Mouse (Mus musculus) E14TG2a.4 (cell line): ENCODE measurements around the gene Cxcl10.

Source experiments
- CTCF ChIP-seq: conservative IDR thresholded peaks from 2 replicates; pipeline ENCODE4 v1.5.1; 2014; ENCODE audit warnings: low read length
- NANOG ChIP-seq: IDR thresholded peaks from 2 replicates; pipeline ENCODE4 v1.6.1; 2014; ENCODE audit warnings: borderline replicate concordance, low read length, mixed read lengths
- POU5F1 ChIP-seq: IDR thresholded peaks from 2 replicates; pipeline ENCODE4 v1.6.1; 2014; ENCODE audit warnings: low read length, borderline replicate concordance

GRCm38 (mm10) chr5:92396476-92396875 is 47.8 kb upstream of the Cxcl10 start:
- no peak for TF ChIP-seq CTCF
- no peak for TF ChIP-seq NANOG
- TF ChIP-seq POU5F1 = no peak
